Mouse (Mus musculus) liver, embryonic 12.5 days (tissue): Measurements from ENCODE around the gene Rhot2. TPM values are rescaled to one million over a fixed set of nuclear protein-coding genes. Genes with fewer than 3 reads are reported as not detected.

ENCODE experiments used
- ATAC-seq: fragments of 200-750 bp; cut with Nextera tagmentation; 2 replicates; pipeline ENCODE4 v1.8.0; 2017; ENCODE audit warnings: moderate number of reproducible peaks, mild to moderate bottlenecking, moderate library complexity
- H3K27ac ChIP-seq: fragments of 300-500 bp; sonication (generic); 2 replicates; pipeline ENCODE4 v1.5.1; 2016; ENCODE audit warnings: mild to moderate bottlenecking
- H3K27me3 ChIP-seq: fragments of 300-500 bp; sonication (generic); replicated peaks from 2 replicates; pipeline ENCODE4 v1.6.1; 2016; ENCODE audit warnings: mild to moderate bottlenecking, moderate library complexity
- H3K36me3 ChIP-seq: fragments of 300-500 bp; sonication (generic); 2 replicates; pipeline ENCODE4 v1.6.1; 2016; ENCODE audit warnings: mild to moderate bottlenecking, moderate library complexity
- H3K4me1 ChIP-seq: fragments of 300-500 bp; sonication (generic); 2 replicates; pipeline ENCODE4 v1.6.1; 2016
- H3K4me2 ChIP-seq: fragments of 300-500 bp; sonication (generic); 2 replicates; pipeline ENCODE4 v1.6.1; 2016; ENCODE audit warnings: mild to moderate bottlenecking, moderate library complexity
- H3K4me3 ChIP-seq: fragments of 300-500 bp; sonication (generic); 2 replicates; pipeline ENCODE4 v1.5.1; 2016; ENCODE audit warnings: mild to moderate bottlenecking, moderate library complexity
- H3K9ac ChIP-seq: fragments of 300-500 bp; sonication (generic); 2 replicates; pipeline ENCODE4 v1.6.1; 2016; ENCODE audit warnings: mild to moderate bottlenecking, moderate library complexity
- H3K9me3 ChIP-seq: fragments of 300-500 bp; sonication (generic); replicated peaks from 2 replicates; pipeline ENCODE4 v1.6.1; 2016; ENCODE audit warnings: mild to moderate bottlenecking, moderate library complexity
- WGBS: fragments of 180-500 bp; shearing (Covaris S2); methylation state at CpG from one replicate; pipeline ENCODE4 v1.1.7; 2016; ENCODE audit not compliant: insufficient replicate concordance; 5-methylcytosine and 5-hydroxymethylcytosine counted together
- polyA plus RNA-seq: library from polyadenylated mRNA; unstranded; fragments of >200 nt; fragmentation: Nextera tagmentation; extraction: Ambion mirVana; gene quantifications from 2 replicates; pipeline ENCODE4 v1.2.1, GENCODE M21; 2016

Rhot2 gene
- polyA plus RNA-seq, 1 experiment from 2014 or later: 17.4 TPM

- H3K4me2 ChIP-seq: peak overlapping the region; percentile 89
- H3K27me3 ChIP-seq: no peaks in the 10 kb centered on the region
- 32% methylated on average over 8 of the region's 8 CpGs for WGBS
- peaks cover 77% of the 10 kb centered on the region for H3K4me1 ChIP-seq
- peak overlapping the region; percentile 79 for H3K9ac ChIP-seq
- peak overlapping the region; percentile 83 for H3K27ac ChIP-seq
- H3K36me3 ChIP-seq: peaks cover 61% of the 10 kb centered on the region
- H3K4me3 ChIP-seq: peak overlapping the region; percentile 70
- no peaks in the 10 kb centered on the region for H3K9me3 ChIP-seq
- no peak for ATAC-seq
Measured at GRCm38 (mm10) chr17:25829558-25830017, 15.1 kb downstream of the Rhot2 start.

DNA sequence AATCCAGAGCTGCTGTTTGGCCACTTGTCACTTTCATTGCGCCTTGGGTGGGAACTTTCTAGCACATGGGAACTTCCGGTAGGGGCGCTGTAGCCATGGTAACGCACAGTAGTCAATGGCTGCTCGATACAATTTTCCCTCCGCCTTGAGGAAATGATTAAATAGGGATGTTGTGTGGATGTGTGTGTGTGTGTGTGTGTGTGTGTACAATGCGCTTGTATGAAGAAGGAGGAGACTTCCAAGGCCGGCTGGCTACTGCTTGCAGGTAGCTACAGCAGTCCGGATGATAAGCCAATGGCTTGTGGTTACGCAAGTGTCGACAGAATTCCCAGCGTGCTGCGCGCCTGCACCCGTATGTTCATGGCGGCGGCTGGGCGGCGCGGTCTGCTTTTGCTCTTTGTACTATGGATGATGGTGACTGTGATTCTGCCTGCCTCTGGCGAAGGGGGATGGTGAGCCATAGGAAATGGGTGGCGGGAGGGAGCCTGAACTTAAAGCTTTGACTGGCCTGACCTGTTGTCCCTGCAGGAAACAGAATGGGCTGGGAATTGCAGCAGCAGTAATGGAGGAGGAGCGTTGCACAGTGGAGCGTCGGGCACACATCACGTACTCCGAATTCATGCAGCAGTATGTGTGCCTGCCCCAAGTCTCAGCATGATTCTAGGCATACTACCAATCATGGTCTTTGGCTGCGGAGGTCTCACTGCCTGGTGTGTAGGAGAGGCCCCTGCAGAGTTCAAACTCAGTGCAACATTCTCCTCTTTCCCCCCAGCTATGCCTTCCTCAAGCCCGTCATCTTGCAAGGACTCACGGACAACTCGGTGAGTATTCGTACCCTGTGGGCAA, 15.7 kb downstream of the Rhot2 start, which contains the start of gene Jmjd8:
TSS of gene Jmjd8 (plus strand) at position 156 of the 846 bp plus-strand sequence.
- 2% methylated on average over 32 of the region's 32 CpGs for WGBS
- H3K4me3 ChIP-seq: peak within 1 kb of the TSS; percentile 70
- H3K4me1 ChIP-seq: peaks cover 77% of the 10 kb centered on the region
- peak within 1 kb of the TSS; percentile 89 for H3K4me2 ChIP-seq
- H3K27me3 ChIP-seq: no peaks in the 10 kb centered on the region
- H3K36me3 ChIP-seq: peaks cover 57% of the 10 kb centered on the region
- peak within 1 kb of the TSS; percentile 83 for H3K27ac ChIP-seq
- ATAC-seq: peak; percentile 31
- peak within 1 kb of the TSS; percentile 79 for H3K9ac ChIP-seq
- no peaks in the 10 kb centered on the region for H3K9me3 ChIP-seq

- Histone ChIP-seq H3K4me2 (peak overlapping the region; percentile 89), H3K4me1 (peaks cover 73% of the 10 kb centered on the region), H3K27me3 (no peaks in the 10 kb centered on the region), H3K4me3 (peak overlapping the region; percentile 70), H3K36me3 (peaks cover 57% of the 10 kb centered on the region), H3K27ac (peak overlapping the region; percentile 83), H3K9ac (peak overlapping the region; percentile 79), H3K9me3 (no peaks in the 10 kb centered on the region)
- WGBS: 71% methylated on average over 8 of the region's 8 CpGs
- ATAC-seq: no peak
Measured at GRCm38 (mm10) chr17:25828223-25828594, 16.4 kb downstream of the Rhot2 start.

DNA sequence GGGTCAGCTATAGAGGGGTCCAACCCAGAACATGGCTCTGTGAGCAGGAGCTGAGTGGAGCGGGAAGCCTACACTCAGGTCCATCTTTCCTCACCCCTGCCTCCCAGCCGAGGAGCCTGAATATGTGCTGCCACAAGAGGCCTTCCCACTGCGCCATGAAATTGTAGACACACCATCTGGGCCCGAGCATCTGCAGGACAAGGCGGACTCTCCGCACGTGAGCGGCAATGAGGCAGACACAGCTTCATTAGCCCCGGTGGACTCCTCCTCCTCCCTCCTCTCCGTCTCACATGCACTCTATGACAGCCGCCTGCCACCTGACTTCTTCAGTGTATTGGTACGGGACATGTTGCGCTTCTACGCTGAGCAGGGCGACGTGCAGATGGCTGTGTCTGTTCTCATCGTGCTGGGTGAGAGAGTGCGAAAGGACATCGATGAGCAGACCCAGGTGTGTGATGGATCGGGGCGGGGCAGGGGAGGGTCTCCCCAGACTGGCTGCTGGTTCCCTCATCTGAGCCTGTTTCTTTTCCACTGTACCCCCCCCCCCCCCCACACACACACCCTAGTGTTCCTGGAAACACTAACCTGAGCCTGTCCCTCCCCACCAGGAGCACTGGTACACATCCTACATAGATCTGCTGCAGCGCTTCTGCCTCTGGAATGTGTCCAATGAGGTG, 17.0 kb downstream of the Rhot2 start:
- Histone ChIP-seq H3K27me3 (peaks cover under 1% of the 10 kb centered on the region; the same call in 1 of the 2 replicates), H3K4me3 (no peak overlapping the region)

DNA sequence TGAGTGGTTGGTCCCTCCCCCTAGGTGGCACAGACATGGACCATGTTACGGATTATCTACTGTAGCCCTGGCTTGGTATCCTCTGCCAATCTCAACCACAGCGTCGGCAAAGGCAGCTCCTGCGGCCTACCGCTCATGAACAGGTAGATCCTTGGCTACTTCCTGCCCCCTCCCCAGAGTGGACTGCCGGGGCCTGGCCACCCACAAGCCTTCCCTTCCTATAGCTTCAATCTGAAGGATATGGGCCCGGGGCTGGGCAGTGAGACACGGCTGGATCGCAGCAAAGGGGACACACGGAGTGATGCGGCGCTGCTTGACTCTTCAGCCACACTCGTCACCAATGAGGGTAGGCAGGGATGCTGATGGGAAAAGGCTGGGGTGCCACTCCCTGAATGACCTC, 17.6 kb downstream of the Rhot2 start:
- peaks cover 74% of the 10 kb centered on the region for H3K4me1 ChIP-seq

More for the DNA sequence above, 17.0 kb downstream of the Rhot2 start:
- peaks cover 76% of the 10 kb centered on the region for H3K4me1 ChIP-seq
- H3K36me3 ChIP-seq: peaks cover 57% of the 10 kb centered on the region
- no peaks in the 10 kb centered on the region for H3K9me3 ChIP-seq
- peak overlapping the region; percentile 89 for H3K4me2 ChIP-seq
- H3K9ac ChIP-seq: no peak overlapping the region
- WGBS: 84% methylated on average over 22 of the region's 22 CpGs
- ATAC-seq: no peak
- H3K27ac ChIP-seq: peak overlapping the region; percentile 83

DNA sequence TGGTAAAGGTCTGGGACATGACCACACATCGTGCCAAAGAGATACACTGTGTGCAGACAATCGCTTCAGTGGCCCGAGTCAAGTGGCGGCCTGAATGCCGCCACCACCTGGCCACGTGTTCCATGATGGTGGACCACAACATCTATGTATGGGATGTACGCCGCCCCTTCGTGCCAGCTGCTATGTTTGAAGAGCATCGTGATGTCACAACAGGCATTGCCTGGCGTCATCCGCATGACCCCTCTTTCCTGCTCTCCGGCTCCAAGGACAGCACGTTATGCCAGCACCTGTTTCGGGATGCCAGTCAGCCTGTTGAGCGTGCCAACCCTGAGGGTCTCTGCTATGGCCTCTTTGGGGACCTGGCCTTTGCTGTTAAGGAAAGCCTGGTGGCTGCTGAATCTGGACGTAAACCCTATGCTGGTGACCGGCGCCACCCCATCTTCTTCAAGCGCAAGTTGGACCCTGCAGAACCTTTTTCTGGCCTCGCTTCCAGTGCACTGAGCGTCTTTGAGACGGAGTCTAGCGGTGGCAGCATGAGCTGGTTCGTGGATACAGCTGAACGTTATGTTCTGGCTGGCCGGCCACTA, 18.6 kb downstream of the Rhot2 start:
- H3K4me1 ChIP-seq: peaks cover 65% of the 10 kb centered on the region
- no peak overlapping the region for H3K9ac ChIP-seq
- H3K4me3 ChIP-seq: no peak overlapping the region
- 91% methylated on average over 27 of the region's 27 CpGs for WGBS
- H3K9me3 ChIP-seq: no peaks in the 10 kb centered on the region
- no peak overlapping the region for H3K27ac ChIP-seq
- peaks cover 17% of the 10 kb centered on the region for H3K27me3 ChIP-seq
- ATAC-seq: no peak
- H3K4me2 ChIP-seq: no peak overlapping the region
- peaks cover 49% of the 10 kb centered on the region for H3K36me3 ChIP-seq

More for the DNA sequence above, 17.6 kb downstream of the Rhot2 start:
- no peak overlapping the region for H3K9ac ChIP-seq
- H3K36me3 ChIP-seq: peaks cover 57% of the 10 kb centered on the region
- no peak for ATAC-seq
- no peak overlapping the region for H3K4me3 ChIP-seq
- no peak overlapping the region for H3K4me2 ChIP-seq
- H3K9me3 ChIP-seq: no peaks in the 10 kb centered on the region
- H3K27ac ChIP-seq: no peak overlapping the region
- 90% methylated on average over 13 of the region's 13 CpGs for WGBS
- peaks cover 7% of the 10 kb centered on the region; the same call in 1 of the 2 replicates for H3K27me3 ChIP-seq

DNA sequence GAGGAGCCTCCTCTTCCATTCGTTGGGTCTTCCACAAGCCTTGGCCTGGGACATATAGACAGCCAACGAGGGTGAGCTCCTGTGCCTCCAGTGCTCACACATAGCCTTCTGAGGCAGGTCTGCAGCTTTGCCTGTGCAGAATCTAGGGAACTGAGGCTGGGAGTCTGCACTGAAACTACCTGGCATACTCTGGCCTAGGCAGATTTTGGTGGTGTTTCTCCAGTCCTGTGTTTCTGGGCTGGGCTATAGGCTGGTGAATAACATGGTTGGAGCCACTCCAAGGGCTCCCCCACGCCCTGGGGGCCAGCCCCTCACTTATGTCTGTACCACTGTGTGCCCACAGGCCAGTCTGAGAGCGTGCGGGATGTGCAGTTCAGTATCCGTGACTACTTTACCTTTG, 19.3 kb downstream of the Rhot2 start:
- Histone ChIP-seq H3K27ac (no peak overlapping the region), H3K9ac (peak overlapping the region; percentile 76), H3K4me3 (peak overlapping the region; percentile 73), H3K27me3 (peaks cover 23% of the 10 kb centered on the region), H3K4me1 (peaks cover 57% of the 10 kb centered on the region), H3K36me3 (peaks cover 41% of the 10 kb centered on the region), H3K9me3 (no peaks in the 10 kb centered on the region), H3K4me2 (peak overlapping the region; percentile 87)
- no peak for ATAC-seq
- whole genome bisulfite sequencing: 83% methylated on average over 6 of the region's 6 CpGs

DNA sequence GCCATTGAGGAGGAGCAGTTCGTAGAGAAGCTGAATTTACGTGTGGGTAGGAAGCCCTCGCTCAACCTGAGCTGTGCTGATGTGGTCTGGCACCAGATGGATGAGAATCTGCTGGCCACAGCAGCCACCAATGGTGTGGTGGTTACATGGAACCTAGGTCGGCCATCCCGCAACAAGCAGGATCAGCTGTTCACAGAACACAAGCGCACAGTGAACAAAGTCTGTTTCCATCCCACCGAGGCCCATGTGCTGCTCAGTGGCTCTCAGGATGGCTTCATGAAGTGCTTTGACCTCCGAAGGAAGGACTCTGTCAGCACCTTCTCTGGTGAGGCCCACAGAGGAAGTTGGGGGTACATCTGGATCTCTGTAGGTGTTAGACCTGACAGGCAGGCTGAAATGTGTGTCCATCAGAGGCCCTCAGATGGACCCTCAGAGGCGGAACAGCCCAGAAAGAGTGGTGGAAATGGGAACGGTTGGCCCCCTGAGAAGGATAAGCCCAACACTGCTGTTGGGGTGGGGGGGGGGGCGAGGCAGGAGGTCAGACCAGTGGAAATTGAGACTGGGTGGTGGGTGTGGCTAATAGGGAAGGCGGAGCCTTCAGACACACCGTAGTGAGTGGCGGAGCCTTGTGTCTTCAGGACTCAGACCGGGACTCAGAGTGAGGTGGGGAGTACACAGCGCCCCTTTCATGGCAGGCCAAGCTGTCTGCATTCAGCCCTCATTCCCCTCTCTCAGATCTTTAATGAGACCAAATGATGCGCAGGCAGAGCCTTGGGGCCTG, 20.1 kb downstream of the Rhot2 start:
- Histone ChIP-seq H3K36me3 (peaks cover 34% of the 10 kb centered on the region), H3K4me3 (peak overlapping the region; percentile 73), H3K9me3 (no peaks in the 10 kb centered on the region), H3K9ac (peak overlapping the region; percentile 76), H3K27ac (peak overlapping the region; percentile 80), H3K27me3 (peaks cover 31% of the 10 kb centered on the region), H3K4me1 (peaks cover 52% of the 10 kb centered on the region), H3K4me2 (peak overlapping the region; percentile 87)
- WGBS: 54% methylated on average over 16 of the region's 17 CpGs
- ATAC-seq: no peak; the same call in 1 of the 2 replicates

GRCm38 (mm10) chr17:25823452-25823851, 21.2 kb downstream of the Rhot2 start, which contains the start of gene Wdr24:
Gene Wdr24, plus strand, starts transcription at chr17:25823627.
- H3K27me3 ChIP-seq: peaks cover 42% of the 10 kb centered on the region
- H3K9me3 ChIP-seq: no peaks in the 10 kb centered on the region
- ATAC-seq: peak; percentile 73; the same call in 1 of the 2 replicates
- peak within 1 kb of the TSS; percentile 73 for H3K4me3 ChIP-seq
- peaks cover 33% of the 10 kb centered on the region for H3K36me3 ChIP-seq
- H3K4me2 ChIP-seq: peak within 1 kb of the TSS; percentile 87
- H3K27ac ChIP-seq: peak within 1 kb of the TSS; percentile 80
- 1% methylated on average over 18 of the region's 18 CpGs for WGBS
- peak within 1 kb of the TSS; percentile 76 for H3K9ac ChIP-seq
- peaks cover 49% of the 10 kb centered on the region for H3K4me1 ChIP-seq

DNA sequence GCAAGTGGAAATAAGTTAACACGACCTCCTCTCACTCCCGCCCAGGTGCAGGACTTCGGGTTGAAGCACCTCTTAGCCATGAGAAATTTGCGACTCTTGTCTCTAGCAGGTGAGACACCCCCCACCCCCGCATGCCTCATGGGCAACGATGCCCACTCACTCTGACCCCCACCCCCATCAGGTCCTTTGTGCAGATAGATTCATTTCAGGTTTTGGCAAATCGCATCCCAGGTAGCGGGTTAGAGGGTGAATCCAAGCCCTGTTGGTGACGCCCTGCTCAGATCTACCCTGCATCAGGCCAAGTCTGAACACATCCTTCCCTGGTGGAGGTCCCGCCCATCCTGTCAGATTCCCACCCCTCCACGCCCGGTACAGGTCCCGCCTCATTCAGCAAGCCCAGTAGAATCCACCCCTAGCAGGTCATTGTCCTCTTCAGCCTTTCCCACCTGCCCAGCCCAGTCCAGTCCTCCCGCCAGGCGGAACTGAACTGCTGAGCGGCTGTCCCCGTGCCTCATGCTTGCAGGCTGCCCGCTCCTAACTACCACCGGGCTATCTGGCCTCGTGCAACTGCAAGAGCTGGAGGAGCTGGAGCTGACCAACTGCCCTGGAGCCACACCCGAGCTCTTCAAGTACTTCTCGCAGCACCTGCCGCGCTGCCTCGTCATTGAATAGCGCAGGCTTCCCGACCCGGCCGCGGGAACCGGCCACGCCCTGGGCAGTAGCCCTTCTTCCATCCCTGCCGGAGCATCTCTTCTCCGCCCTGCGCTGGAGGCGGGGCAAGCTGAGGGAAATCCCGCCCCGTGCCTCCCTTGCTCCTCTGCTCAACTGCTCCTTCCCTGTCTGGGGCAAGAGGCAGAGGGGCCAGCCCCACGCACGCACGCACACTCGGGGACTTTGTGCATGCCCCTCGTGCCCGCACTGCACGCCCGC, 25.5 kb downstream of the Rhot2 start:
- Histone ChIP-seq H3K4me1 (peaks cover 17% of the 10 kb centered on the region), H3K9me3 (no peaks in the 10 kb centered on the region), H3K4me2 (peak overlapping the region; percentile 44), H3K27me3 (peaks cover 84% of the 10 kb centered on the region), H3K9ac (no peak overlapping the region), H3K27ac (no peak overlapping the region), H3K36me3 (no peaks in the 10 kb centered on the region), H3K4me3 (peak overlapping the region; percentile 22)
- ATAC-seq: peak; percentile 45
- WGBS: 4% methylated on average over 46 of the region's 46 CpGs
